Mouse (Mus musculus) heart, adult 2 months (tissue): ENCODE data around the gene Tnfrsf1b. TPM values are rescaled to one million over a fixed set of nuclear protein-coding genes. Genes with fewer than 3 reads are reported as not detected.

Source experiments
- DNase-seq, 2 experiments: peaks; one replicate each; pipeline ENCODE4 v3.0.0; 2021
- H3K27ac ChIP-seq: fragments of 200-600 bp; 2 replicates; pipeline ENCODE4 v1.8.1; 2022
- H3K27me3 ChIP-seq: fragments of 200-500 bp; 2 replicates; pipeline ENCODE4 v1.6.1; 2012; ENCODE audit warnings: mild to moderate bottlenecking, low read length, inconsistent platforms, mixed read lengths; ENCODE audit not compliant: control insufficient read depth, insufficient read depth
- H3K36me3 ChIP-seq: fragments of 200-500 bp; 2 replicates; pipeline ENCODE4 v1.6.1; 2012; ENCODE audit warnings: low read length, inconsistent platforms; ENCODE audit not compliant: control insufficient read depth, insufficient read depth
- H3K4me1 ChIP-seq: fragments of 200-500 bp; 2 replicates; pipeline ENCODE4 v1.6.1; 2011; ENCODE audit warnings: low read length; ENCODE audit not compliant: control insufficient read depth, insufficient read depth
- H3K4me3 ChIP-seq: fragments of 200-600 bp; 2 replicates; pipeline ENCODE4 v1.8.1; 2022
- H3K79me2 ChIP-seq: fragments of 200-500 bp; replicated peaks from 2 replicates; pipeline ENCODE4 v1.6.1; 2012; ENCODE audit warnings: mild to moderate bottlenecking, inconsistent platforms, low read length, moderate library complexity, mixed read lengths; ENCODE audit not compliant: control insufficient read depth, insufficient read depth
- H3K9ac ChIP-seq: fragments of 200-500 bp; 2 replicates; pipeline ENCODE4 v1.6.1; 2012; ENCODE audit warnings: low read depth, mild to moderate bottlenecking, control low read depth, inconsistent platforms, low read length, mixed read lengths
- CTCF ChIP-seq: fragments of 200-600 bp; IDR thresholded peaks from 2 replicates; pipeline ENCODE4 v1.8.1; 2022; ENCODE audit warnings: antibody characterized with exemption, mild to moderate bottlenecking, moderate library complexity
- EP300 ChIP-seq: fragments of 200-500 bp; IDR thresholded peaks from 2 replicates; pipeline ENCODE4 v1.6.1; 2011; ENCODE audit warnings: low read depth, low read length, control low read depth; ENCODE audit not compliant: insufficient read depth
- POLR2A ChIP-seq: fragments of 200-500 bp; IDR thresholded peaks from 2 replicates; pipeline ENCODE4 v1.6.1; 2011; ENCODE audit warnings: mild to moderate bottlenecking, low read depth, low read length, control low read depth; ENCODE audit not compliant: insufficient read depth
- WGBS: fragments of 180-500 bp; shearing (Covaris S2); methylation state at CpG from one replicate; pipeline ENCODE4 v1.1.7; 2018; 5-methylcytosine and 5-hydroxymethylcytosine counted together
- intact Hi-C: fragments of 180-260 bp; cut with DNase I; formaldehyde crosslinking; loops from one replicate; pipeline ENCODE4 v1.15.1; 2025
- polyA plus RNA-seq: library from polyadenylated mRNA; depleted of rRNA; stranded (reverse); fragments of >200 nt; gene quantifications from 2 replicates; pipeline ENCODE4 v1.2.3, GENCODE M21; 2012
- total RNA-seq, 2 experiments: library from RNA; stranded (reverse); gene quantifications; 2 replicates each; pipeline ENCODE4 v1.2.3; 2021

Gene Tnfrsf1b
- total and polyA plus RNA-seq, 3 experiments: 4.8 to 7.6 (median 5.4) TPM

DNA sequence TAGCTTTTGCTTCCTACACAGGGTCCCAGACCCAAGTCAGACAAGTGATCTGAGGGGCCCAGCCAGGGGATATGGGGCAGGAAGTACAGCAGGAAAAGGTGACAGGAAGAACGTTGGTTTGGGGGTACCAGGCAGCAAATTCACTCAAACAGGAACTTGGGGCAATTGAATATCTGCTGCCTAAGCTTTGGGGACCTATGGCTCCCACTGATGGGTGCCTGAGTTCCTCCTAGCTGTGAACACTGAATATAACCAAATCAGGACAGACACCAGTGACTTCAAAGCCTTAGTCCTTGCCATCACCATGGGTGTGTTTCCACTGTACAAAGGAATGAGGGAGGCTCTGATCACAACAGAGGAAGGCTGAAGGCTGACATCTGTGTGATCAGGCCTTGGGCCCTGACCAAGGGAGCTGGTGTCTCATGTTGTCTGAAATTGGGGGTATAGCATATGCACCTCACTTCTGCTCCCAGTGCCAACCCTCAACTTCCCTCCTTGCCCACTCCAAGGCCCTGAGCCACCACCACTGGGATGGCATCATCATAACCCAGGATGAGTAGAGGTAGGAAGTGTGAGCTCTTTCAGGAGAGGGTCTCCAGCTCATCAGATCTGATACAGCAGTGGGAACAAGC, 3.8 kb downstream of the Tnfrsf1b start:
- H3K27ac ChIP-seq: no peak overlapping the region
- peaks cover 2% of the 10 kb centered on the region; the same call in 1 of the 2 replicates for H3K36me3 ChIP-seq
- WGBS: 27% methylated on average over 1 of the region's 1 CpGs
- H3K4me3 ChIP-seq: no peak overlapping the region
- DNase-seq: no peak
- no peaks in the 10 kb centered on the region for H3K79me2 ChIP-seq
- H3K4me1 ChIP-seq: peaks cover 28% of the 10 kb centered on the region
- no peak for TF ChIP-seq EP300
- intact Hi-C loops: no loop called here
- H3K9ac ChIP-seq: no peak overlapping the region
- no peaks in the 10 kb centered on the region for H3K27me3 ChIP-seq

DNA sequence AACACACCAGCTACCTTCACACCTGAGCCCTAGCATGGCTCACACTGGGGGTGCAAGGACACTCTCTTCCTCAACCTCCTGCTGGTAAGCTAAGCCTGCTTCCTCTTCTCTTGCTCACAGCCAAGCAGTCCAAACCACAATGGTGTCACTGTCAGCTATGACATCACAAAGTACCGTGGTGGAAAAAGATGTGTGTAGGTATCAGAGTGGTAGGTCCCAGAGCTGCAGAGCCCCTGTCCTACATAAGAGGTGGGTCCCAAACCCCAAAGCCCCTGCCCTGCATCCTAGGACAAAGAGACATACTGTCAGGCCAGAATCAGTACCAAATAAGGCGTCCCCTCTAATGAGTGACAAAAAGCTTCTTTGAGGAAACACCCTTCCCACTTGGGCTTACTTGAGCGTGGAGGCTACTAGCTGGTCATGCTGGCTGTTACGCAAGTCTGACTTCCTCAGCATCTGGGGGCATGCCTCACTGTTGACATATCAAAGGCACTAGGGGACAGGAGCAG, 5.9 kb downstream of the Tnfrsf1b start:
- peak overlapping the region; percentile 38 for H3K27ac ChIP-seq

DNA sequence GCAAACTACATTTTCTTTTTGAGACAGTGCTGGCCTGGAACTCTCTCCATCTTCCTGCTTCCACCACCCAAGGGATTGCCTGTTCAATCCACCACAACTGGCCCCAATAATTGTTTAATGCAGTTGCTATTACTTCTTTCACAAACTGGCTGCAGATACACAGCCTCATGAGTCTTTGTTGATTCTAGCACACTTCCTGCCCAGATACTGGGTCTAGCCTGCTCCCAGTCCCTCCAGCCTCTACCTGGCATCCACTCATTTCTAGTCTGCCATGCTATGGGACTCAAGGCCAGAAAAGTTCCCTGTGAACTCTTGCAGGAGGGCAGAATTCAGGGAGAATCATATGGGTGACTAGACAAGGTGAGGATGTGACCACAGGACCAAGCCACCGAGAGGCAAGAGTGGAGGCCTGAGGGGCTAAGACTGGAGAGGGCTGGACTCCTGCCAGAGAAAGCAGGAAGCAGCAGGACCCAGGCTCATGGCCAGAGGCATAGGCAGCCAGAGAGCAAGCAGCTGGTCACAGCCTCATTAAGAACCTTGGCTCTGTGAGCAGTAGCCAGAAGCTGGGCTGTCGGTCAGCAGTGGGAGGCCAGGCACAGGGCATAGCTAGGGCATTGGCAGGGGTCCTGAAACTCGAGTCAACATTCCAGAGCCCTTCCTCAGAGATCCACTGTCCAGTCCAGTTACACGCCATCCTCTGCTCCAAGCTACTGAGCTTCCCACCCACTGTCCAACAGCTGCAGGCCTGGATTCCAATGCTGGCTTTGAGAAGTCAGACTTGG, 7.4 kb downstream of the Tnfrsf1b start:
- Histone ChIP-seq H3K27me3 (no peaks in the 10 kb centered on the region), H3K79me2 (no peaks in the 10 kb centered on the region), H3K4me3 (no peak overlapping the region), H3K4me1 (peaks cover 22% of the 10 kb centered on the region), H3K36me3 (peaks cover 2% of the 10 kb centered on the region; the same call in 1 of the 2 replicates), H3K9ac (no peak overlapping the region), H3K27ac (peak overlapping the region; percentile 73)
- no peak for TF ChIP-seq CTCF
- peak; percentile 35; the same call in 1 of the 2 replicates for TF ChIP-seq POLR2A
- peak; percentile 81 for TF ChIP-seq EP300
- peak; percentile 82 to 89 for DNase-seq
- WGBS: 5% methylated on average over 4 of the region's 4 CpGs
- intact Hi-C loops: loop anchor here (2.0 kb wide), 1 partner anchor 40 kb away; no protein-coding TSS in a partner anchor

More for the DNA sequence above, 5.9 kb downstream of the Tnfrsf1b start:
- H3K27me3 ChIP-seq: no peaks in the 10 kb centered on the region
- no peak overlapping the region for H3K9ac ChIP-seq
- TF ChIP-seq CTCF (no peak), EP300 (peak; percentile 73; the same call in 1 of the 2 replicates), POLR2A (no peak)
- no peaks in the 10 kb centered on the region for H3K79me2 ChIP-seq
- peak; percentile 57 to 77 for DNase-seq
- H3K36me3 ChIP-seq: peaks cover 2% of the 10 kb centered on the region; the same call in 1 of the 2 replicates
- H3K4me3 ChIP-seq: no peak overlapping the region
- H3K4me1 ChIP-seq: peaks cover 28% of the 10 kb centered on the region
- 51% methylated on average over 4 of the region's 4 CpGs for WGBS
- intact Hi-C loops: no loop called here

DNA sequence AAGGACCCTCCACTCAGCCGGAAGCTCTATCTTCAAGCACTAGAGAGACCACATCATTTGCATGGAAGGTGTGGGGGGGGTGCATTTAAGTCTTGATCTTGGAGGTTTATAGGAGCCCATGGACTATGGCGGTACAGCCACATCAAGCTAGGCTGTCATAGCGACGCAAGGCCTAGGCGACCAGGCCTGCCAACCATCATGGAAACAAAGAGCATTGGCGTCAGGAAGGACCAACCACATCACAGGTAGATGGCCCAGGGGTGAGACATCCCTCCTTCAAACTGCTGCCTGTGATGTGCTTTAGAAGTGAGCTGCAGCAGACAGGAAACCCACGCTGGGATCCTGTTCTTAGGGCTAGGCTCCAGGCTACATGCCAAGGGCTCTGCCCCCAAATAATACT, 10.6 kb downstream of the Tnfrsf1b start:
- Histone ChIP-seq H3K4me1 (peaks cover 30% of the 10 kb centered on the region), H3K9ac (no peak overlapping the region), H3K27me3 (no peaks in the 10 kb centered on the region), H3K79me2 (no peaks in the 10 kb centered on the region), H3K4me3 (no peak overlapping the region), H3K27ac (no peak overlapping the region), H3K36me3 (peaks cover 2% of the 10 kb centered on the region; the same call in 1 of the 2 replicates)
- TF ChIP-seq POLR2A: no peak
- no peak for TF ChIP-seq CTCF
- no peak for TF ChIP-seq EP300
- WGBS: 82% methylated on average over 7 of the region's 7 CpGs
- no peak for DNase-seq
- intact Hi-C loops: no loop called here

DNA sequence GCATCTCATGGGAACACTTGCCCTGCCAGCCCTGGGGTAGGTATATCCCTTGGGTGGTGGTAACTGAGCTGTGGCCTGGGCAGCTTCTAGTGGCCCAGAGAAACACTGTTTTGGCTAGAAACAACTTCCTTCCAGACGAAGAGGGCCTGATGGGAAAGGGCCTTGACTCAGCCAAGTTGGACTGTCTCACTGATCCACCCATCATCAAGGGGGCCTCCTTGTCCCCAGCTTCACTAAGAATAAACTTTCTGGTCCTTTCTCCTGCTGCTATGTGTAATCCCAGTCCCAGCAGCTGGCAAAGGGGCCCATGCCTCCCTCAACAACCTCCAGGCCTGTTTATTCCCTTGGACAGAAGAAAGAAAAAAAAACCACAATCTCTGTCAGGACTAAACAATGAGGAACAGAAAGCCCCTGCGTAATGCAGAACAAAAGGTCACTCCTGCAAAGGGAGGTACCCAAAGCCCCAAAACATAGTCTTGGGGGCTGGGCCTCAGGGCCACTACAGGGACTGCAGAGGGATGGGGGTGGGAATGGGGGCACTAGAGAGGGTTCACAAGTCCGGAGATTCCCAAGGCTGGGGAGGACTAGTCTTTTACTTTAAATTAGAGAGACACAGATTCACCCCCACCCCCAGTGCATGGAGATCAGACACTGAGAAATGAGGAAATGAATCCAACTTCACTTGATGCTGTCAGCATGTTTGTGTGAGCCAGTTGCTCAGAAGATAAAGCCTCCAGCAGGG, 13.0 kb downstream of the Tnfrsf1b start:
- H3K4me1 ChIP-seq: peaks cover 23% of the 10 kb centered on the region
- H3K9ac ChIP-seq: no peak overlapping the region
- H3K36me3 ChIP-seq: no peaks in the 10 kb centered on the region
- no peaks in the 10 kb centered on the region for H3K79me2 ChIP-seq
- H3K4me3 ChIP-seq: no peak overlapping the region
- 23% methylated on average over 3 of the region's 3 CpGs for WGBS
- TF ChIP-seq EP300 (no peak), CTCF (no peak), POLR2A (no peak)
- H3K27ac ChIP-seq: peak overlapping the region; percentile 70
- no peaks in the 10 kb centered on the region for H3K27me3 ChIP-seq
- intact Hi-C loops: no loop called here
- DNase-seq: peak; percentile 59 to 77

DNA sequence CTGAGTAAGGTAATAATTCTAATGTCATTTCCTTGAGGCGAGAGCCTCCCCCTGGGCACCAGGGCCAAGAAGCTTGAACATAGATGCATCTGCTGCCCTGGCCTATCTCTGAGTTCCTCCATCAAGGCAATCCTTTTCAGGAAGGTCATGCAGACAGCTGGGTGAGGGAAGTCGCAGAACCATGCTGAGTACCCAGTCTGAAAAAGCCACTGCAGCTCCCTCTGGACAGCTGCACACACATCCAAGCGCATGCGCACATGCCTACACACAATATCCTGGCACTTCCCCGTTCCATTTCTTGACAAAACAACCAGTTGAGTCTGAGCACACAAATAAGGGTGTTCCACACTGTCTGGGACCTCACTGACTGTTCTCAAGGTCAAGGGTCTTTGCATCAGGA, 14.9 kb downstream of the Tnfrsf1b start:
- Histone ChIP-seq H3K27me3 (no peaks in the 10 kb centered on the region), H3K79me2 (no peaks in the 10 kb centered on the region), H3K4me1 (peaks cover 23% of the 10 kb centered on the region), H3K9ac (no peak overlapping the region), H3K4me3 (no peak overlapping the region), H3K36me3 (no peaks in the 10 kb centered on the region), H3K27ac (no peak overlapping the region; the same call in 1 of the 2 replicates)
- no peak for DNase-seq
- intact Hi-C loops: no loop called here
- WGBS: 86% methylated on average over 5 of the region's 5 CpGs
- TF ChIP-seq EP300 (no peak), CTCF (no peak), POLR2A (no peak)
